Mouse (Mus musculus) C2C12 (cell line): ENCODE data around the gene Mterf1b. TPM values are rescaled to one million over a fixed set of nuclear protein-coding genes. Genes with fewer than 3 reads are reported as not detected.

Experiments used
- H3K27me3 ChIP-seq: one replicate; pipeline ENCODE4 v1.6.1; 2011; ENCODE audit not compliant: control insufficient read depth, insufficient read depth, insufficient read length
- H3K36me3 ChIP-seq: one replicate; pipeline ENCODE4 v1.6.1; 2011; ENCODE audit not compliant: control insufficient read depth, insufficient read depth
- H3K4me3 ChIP-seq: one replicate; pipeline ENCODE4 v1.5.1; 2011; ENCODE audit warnings: mild to moderate bottlenecking, control low read depth; ENCODE audit not compliant: poor library complexity, insufficient read depth, severe bottlenecking
- H3K79me2 ChIP-seq: one replicate; pipeline ENCODE4 v1.6.1; 2011; ENCODE audit not compliant: control insufficient read depth, insufficient read depth
- H3K79me3 ChIP-seq: one replicate; pipeline ENCODE4 v1.6.1; 2011; ENCODE audit warnings: low read depth, control low read depth
- H3ac ChIP-seq: one replicate; pipeline ENCODE3; 2011; ENCODE audit warnings: low read depth; ENCODE audit not compliant: control insufficient read depth, insufficient read length
- CEBPB ChIP-seq: IDR thresholded peaks from one replicate; pipeline ENCODE4 v1.6.1; 2011; ENCODE audit warnings: low read depth, mild to moderate bottlenecking, control low read depth, moderate library complexity
- CTCF ChIP-seq: IDR thresholded peaks from one replicate; pipeline ENCODE4 v1.5.1; 2011; ENCODE audit not compliant: control insufficient read depth, insufficient read depth, insufficient read length
- FOSL1 ChIP-seq: IDR thresholded peaks from one replicate; pipeline ENCODE4 v1.8.0; 2011; ENCODE audit warnings: mild to moderate bottlenecking, low read length; ENCODE audit not compliant: poor library complexity, insufficient read depth, severe bottlenecking
- MAX ChIP-seq: IDR thresholded peaks from one replicate; pipeline ENCODE4 v1.6.1; 2011; ENCODE audit warnings: mild to moderate bottlenecking, control low read depth
- MYOD1 ChIP-seq: IDR thresholded peaks from one replicate; pipeline ENCODE4 v1.6.1; 2011; ENCODE audit warnings: low read depth; ENCODE audit not compliant: control insufficient read depth, insufficient read length
- MYOG ChIP-seq: IDR thresholded peaks from one replicate; pipeline ENCODE4 v1.6.1; 2011; ENCODE audit not compliant: control insufficient read depth, insufficient read length; ENCODE audit errors: extremely low read depth
- USF1 ChIP-seq: IDR thresholded peaks from one replicate; pipeline ENCODE4 v1.6.1; 2011; ENCODE audit warnings: low read depth, mild to moderate bottlenecking, control low read depth, moderate library complexity
- polyA plus RNA-seq: library from polyadenylated mRNA; unstranded; fragments of >200 nt; fragmentation: generic; extraction: Trizol; gene quantifications from one replicate; pipeline ENCODE4 v1.2.1, GENCODE M21; 2012; ENCODE audit warnings: missing spikeins

The Mterf1b gene
- polyA plus RNA-seq, 1 experiment, result 0.88 TPM

DNA sequence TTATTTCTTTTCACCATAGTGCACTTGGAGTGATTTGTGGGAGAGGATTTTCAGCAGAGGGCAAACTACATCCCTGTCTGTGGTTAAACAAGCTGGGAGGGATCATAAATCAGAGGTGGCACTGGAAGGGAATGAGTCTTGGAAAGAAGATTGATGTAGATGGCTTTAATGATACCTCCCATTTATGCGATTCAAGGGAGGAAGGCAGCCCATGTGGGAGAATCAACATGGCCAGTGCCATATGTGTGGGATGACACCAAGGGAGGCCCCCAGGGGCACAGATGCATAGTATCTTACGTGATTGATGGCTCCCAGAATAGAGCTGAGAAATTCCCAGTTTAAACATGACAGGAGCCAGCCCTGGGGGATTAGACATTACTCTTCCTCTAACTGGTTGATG lies 48.0 kb downstream of the Mterf1b start:
- no peaks in the 10 kb centered on the region for H3K36me3 ChIP-seq
- no peaks in the 10 kb centered on the region for H3K27me3 ChIP-seq
- H3K79me3 ChIP-seq, result no peaks in the 10 kb centered on the region
- H3K79me2 ChIP-seq, result no peaks in the 10 kb centered on the region
- TF ChIP-seq USF1 (no peak), CTCF (no peak), MYOD1 (no peak)
- no peak overlapping the region for H3K4me3 ChIP-seq
- no peak overlapping the region for H3ac ChIP-seq

DNA sequence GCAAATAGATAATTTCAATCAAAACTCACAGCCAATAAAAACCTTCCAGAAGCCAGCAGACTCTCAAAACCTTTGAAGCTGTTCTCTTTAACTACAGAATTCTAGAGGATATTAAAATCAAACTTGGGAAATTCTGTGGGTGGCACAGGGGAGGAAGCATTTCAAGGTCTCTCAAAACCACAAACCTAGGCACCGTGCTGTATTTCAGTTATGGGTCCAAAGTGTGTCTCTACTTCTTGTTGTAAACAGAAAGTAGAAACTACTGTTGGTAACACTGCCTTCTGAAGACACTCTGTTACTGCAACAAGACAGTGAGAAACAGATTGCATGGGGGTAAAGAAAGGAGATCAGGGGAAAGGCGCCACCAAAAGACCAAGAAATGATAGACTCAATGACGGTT lies 52.8 kb downstream of the Mterf1b start:
- Histone ChIP-seq H3K79me2 (no peaks in the 10 kb centered on the region), H3K79me3 (no peaks in the 10 kb centered on the region), H3ac (no peak overlapping the region), H3K27me3 (no peaks in the 10 kb centered on the region), H3K36me3 (no peaks in the 10 kb centered on the region), H3K4me3 (no peak overlapping the region)
- no peak for TF ChIP-seq FOSL1
- no peak for TF ChIP-seq MYOG
- TF ChIP-seq CEBPB, result no peak
- TF ChIP-seq CTCF, result no peak
- TF ChIP-seq MYOD1, result no peak
- no peak for TF ChIP-seq USF1
- TF ChIP-seq MAX, result no peak

DNA sequence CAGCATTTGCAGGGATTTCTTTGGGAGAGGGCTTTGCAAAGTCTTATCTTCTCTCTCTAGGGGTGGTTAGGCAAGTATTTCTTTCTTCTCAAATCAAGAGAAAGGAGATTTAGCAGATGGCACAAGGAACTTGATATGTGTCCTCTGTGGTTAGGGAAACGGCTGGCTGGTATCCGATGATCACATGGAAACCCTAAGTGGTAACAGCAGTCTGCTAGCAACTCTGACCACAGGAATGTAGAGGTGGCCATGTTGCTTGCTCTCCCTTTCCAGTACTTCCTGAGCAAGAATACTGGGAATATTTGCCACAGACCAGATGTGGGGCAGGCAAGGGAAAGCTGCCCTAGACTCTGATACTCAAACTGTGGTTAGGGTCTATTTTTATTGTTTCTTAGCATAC lies 53.9 kb downstream of the Mterf1b start:
- Histone ChIP-seq H3K36me3 (no peaks in the 10 kb centered on the region), H3K4me3 (no peak overlapping the region), H3ac (no peak overlapping the region), H3K79me3 (no peaks in the 10 kb centered on the region), H3K27me3 (no peaks in the 10 kb centered on the region), H3K79me2 (no peaks in the 10 kb centered on the region)
- TF ChIP-seq CEBPB, result peak; percentile 41
- TF ChIP-seq USF1, result peak; percentile 57
- peak; percentile 73 for TF ChIP-seq MYOD1
- no peak for TF ChIP-seq CTCF
- TF ChIP-seq MYOG, result no peak
- TF ChIP-seq FOSL1, result no peak
- peak; percentile 60 for TF ChIP-seq MAX

Other genes with a start within 250 kb of the Mterf1b start
- 56.8 TPM for gene Cyp51, start 87.6 kb upstream of the Mterf1b start, polyA plus RNA-seq